Mouse (Mus musculus) liver, adult 2 months (tissue): ENCODE measurements at regions not wholly inside any gene's neighbourhood (a gene's known extent, or its start where the extent isn't known, plus 50 kb on each side); places are given as distances from the start of the nearest gene placed in this dataset.

Source experiments
- CTCF ChIP-seq: fragments of 200-500 bp; IDR thresholded peaks from 2 replicates; pipeline ENCODE4 v1.5.1; 2011; ENCODE audit warnings: low read depth, low read length, control low read depth
- POLR2A ChIP-seq: fragments of 200-500 bp; IDR thresholded peaks from 2 replicates; pipeline ENCODE4 v1.6.1; 2011; ENCODE audit warnings: low read length, control low read depth; ENCODE audit not compliant: insufficient read depth; ENCODE audit errors: extremely low read depth

DNA sequence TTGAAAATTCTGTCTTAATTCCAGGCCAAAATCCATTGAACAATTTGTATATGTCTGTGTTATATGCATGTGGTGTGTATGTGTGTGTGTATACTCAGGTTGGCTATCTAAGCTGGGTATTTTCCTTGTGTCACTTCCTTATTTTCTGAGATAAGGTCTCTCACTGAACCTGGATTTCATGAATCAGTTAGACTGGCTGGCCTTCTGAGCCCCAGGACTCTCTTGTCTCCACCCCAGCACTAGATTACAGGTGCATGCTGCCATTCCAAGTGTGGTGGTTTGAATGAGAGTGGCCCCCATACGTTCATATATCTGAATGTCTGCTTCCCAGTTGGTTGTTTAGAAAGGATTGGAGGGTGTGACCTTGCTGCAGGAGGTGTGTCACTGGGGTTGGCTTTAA is 77.8 kb upstream of the Nkd1 start:
- TF ChIP-seq CTCF, result no peak
- no peak for TF ChIP-seq POLR2A
